Mouse (Mus musculus): ENCODE measurements around the gene Arid1b.

Arid1b gene

DNA sequence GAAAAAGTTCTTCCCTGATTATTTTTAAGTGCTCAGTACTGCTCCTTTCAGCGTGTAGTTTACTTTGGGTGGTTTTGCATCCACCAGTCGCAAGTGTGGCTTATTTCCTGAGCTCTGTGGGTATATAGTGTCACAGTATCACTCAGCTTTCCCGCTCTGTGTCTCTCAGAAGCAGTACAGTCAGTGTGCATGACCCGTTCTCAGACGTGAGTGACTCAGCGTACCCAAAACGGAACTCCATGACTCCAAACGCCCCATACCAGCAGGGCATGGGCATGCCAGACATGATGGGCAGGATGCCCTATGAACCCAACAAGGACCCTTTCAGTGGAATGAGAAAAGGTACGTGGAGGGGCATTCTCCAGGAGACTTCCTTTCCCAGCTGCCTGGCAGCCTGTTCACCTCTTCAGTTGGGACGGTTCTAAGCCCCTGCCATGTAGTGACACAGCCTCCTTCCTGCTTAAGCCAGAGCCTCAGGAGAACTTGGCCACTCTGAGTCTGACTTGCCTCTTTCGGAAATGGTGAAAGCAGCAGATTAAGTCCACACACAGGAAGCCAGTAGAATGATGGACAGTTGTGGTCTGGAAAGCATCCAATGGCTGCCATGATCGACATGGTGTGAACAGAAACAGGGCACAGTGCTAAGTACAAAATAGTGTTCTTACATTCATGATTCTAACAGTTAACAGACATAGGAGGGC is 333.5 kb downstream of the Arid1b start:
- no peak for DNase-seq

- no peak for DNase-seq
Observed at GRCm38 (mm10) chr17:5329478-5329877, 335.3 kb downstream of the Arid1b start.

DNA sequence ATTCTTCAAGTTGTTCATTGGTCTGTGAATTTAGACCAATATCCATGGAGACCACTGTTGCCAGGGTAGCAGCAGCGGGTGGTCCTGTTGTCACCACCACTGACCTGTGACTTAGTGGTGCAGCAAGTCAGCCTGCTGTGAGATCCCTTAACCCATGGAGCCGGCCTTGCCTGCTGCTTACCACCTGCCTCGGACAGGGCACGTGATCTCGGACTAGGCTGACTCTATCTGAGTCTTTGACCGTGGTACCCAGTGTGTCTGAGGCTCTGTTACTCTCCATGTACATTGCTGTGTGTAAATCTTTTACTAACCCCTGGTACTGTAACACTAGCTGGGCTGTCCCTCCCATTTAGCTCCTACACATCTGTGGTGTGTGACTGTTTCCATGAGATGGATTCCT is 335.9 kb downstream of the Arid1b start:
- DNase-seq: no peak

- no peak for DNase-seq
Observed at GRCm38 (mm10) chr17:5330644-5331043, 336.5 kb downstream of the Arid1b start.

- peak; percentile 38 for DNase-seq
Observed at GRCm38 (mm10) chr17:5331387-5331786, 337.3 kb downstream of the Arid1b start.

- DNase-seq: no peak
Observed at GRCm38 (mm10) chr17:5334567-5334966, 340.4 kb downstream of the Arid1b start.

DNA sequence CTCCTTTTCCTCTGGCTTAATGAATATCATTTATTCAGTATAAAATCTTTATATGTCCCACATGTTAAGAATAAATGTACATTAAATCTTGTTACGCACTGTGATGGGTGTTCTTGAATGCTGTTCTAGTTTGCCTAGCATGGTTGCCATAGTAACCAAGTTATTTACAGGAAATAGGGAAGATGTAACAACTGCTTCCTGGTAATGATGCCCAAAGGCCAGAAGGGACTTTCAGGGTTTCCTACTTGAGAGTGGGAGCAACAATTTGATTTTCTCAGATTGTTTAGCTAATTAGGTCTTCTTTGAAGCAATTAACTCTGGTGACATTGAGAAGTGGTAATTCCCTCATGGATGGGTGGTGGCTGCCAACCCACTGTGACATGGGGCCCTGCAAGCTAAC is 350.3 kb downstream of the Arid1b start:
- DNase-seq: no peak

- DNase-seq: no peak
Observed at GRCm38 (mm10) chr17:5345810-5346209, 351.7 kb downstream of the Arid1b start.

DNA sequence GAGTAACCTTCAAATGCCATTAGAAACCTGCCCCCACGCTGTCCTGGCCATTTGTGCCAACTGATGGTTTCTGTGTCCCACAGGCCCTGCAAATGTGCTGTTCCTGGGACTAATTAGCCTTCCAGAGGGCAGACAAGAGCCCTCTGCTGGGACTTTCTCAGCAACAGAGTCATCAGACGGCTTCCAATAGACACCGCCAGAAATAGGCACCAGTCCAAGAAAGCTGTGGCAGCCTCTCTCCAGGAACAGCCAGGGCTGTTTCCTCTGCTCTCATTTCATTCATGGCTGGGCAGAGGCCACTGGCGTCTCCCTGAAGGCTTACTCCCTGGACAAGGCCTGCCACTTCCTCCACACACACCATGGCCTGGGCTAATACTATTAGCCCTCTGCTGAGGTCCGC is 358.8 kb downstream of the Arid1b start:
- no peak for DNase-seq

DNA sequence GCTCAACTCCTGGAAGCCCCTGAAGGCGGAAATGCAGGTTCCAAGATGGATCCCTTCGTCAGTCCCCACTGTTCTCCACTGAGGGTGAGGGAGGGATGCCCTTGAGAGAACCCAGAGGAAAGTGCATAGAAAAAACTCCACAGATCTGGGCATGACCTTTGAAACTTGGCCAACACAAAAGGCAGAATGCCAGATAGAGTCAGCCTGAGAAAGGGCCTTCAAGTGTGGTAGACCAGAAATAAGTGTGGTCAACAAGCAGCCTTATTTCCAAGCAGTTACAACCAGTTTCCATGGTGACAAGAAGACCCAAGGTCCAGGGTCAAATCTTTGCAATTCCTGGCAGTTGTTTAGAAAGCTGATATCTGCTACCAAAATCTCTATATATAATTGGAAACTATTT is 366.6 kb downstream of the Arid1b start:
- no peak for DNase-seq

DNA sequence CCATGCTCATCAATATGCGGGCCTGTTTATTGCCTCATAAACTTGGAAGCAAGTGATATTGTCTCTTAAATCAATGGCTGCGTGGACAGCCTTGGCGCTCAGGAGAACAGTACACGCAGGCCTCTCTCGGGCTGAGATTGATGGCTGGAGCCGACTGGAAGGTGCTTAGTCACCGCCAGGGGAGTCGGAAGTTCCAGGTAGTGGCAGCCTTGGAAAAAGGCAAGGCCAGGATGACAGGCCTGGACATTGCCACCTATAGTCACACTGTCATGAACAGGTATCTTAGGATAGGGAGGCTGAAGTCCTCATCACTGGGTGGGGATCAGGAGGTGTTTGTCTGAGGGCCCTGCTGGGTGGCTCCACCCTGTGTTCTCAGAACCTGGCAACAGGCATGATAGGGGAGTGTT is 371.9 kb downstream of the Arid1b start:
- DNase-seq: no peak

DNA sequence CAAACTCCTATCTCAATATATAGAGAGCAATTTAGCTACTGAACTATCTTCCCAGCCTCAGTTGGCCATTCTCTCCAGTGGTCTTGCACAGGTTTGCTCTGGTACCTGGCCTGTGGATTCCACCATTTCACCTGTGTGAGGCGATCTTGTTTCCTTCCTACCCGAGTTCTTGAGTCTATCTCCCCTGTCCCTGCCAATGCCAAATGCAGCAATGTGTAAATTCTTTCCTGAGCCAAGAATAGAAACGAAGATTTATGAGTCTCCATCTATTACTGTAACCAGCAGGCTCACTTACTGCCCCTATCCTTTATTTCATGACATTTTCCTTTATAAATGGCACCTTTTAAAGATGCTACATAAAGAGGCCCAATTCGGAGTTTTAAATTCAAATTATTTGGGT is 376.9 kb downstream of the Arid1b start:
- DNase-seq: no peak

DNA sequence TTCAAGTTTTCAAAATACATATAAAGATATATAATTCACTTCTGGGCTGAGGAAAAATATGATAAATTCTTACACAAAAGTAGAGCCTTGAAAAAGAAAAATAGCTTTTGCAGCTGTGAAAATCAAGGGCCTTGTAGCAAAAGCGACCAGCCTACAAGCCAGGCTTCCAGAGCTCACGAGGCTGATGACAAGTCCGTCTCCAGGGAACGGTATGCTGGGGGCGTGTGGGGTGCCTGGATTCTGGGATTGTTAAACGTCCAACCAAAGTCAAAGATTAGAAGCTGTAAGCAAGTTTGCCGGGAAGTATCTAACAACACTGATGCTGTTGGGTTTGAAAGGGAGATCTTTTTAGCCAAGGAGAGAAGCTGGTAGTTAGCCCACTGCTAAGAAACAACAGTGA is 377.4 kb downstream of the Arid1b start:
- DNase-seq: no peak

DNA sequence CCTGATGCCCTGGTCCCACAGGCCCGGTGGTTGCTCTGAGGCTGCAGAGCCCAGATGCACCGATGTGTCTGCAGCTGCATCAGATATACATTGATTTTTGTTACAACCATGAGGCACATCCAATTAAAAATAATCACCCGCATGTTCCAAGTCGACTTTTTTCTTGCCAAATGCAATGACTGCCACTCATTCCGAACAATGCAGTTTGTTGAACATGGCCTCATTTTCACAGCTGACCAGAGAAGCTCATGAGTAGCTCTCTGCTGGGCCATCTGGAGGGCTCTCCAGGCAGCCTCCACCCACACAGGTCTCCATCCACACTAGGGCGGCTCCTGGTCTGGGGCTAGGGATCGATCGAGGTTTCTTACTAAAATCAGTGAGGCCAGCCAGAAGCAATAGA is 378.8 kb downstream of the Arid1b start:
- no peak for DNase-seq

DNA sequence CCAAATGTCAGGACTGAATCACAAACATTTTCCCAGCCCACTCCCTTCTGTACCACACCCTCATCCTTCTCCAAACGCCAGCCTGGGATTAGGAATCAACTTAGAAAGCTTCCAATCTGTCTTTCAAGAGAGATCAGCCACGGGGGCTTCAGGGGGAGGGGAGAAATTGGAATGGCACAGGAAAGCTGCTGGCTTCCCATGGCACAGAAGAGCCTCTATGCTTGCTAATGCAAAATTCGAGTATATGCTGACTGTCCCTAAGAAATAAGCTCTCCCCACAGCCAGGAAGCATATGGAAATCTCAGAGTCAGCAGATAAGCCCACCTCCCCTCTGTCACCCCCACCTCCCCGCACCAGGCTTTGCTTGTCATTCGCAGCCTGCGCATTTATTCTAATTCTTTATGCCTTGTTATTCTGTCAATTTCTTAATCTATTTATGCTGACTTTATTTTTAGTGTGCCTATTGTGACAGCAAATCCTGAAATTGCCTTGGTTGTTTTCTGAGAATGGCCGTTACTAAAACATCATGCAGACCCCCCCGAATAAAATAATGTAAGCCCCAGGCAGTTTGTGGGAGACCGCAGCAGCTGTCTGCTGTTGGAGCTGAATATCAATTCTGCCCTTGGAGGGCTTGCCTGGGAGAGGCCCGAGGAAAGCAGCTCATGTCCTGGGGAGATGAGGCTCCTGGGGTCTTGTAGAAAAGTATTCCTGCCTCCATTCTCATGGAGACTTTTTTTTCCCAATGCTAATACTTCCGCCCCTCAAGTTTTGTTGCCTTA is 383.2 kb downstream of the Arid1b start:
- DNase-seq: no peak

- peak; percentile 71 for DNase-seq
Observed at GRCm38 (mm10) chr17:5377930-5378310, 383.8 kb downstream of the Arid1b start.

DNA sequence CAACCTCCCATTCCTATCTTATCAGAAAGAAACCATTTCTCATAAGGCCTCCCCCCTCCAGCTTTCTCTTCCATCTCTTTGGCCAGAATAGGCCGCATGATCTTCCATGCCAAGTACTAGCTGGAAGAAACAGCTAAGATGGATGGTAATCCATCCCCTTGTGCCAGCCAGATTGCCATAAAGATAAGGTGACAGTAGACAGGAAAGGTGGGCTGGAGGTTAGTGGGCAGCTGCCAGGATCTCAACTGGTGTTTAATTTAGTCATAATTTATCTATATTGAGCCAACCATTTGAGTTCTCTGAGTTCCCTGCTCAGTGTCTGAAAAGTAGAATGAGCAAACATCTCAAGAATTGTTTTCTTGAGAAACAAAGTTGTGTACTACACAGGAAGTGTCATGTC is 391.6 kb downstream of the Arid1b start:
- DNase-seq: no peak

DNA sequence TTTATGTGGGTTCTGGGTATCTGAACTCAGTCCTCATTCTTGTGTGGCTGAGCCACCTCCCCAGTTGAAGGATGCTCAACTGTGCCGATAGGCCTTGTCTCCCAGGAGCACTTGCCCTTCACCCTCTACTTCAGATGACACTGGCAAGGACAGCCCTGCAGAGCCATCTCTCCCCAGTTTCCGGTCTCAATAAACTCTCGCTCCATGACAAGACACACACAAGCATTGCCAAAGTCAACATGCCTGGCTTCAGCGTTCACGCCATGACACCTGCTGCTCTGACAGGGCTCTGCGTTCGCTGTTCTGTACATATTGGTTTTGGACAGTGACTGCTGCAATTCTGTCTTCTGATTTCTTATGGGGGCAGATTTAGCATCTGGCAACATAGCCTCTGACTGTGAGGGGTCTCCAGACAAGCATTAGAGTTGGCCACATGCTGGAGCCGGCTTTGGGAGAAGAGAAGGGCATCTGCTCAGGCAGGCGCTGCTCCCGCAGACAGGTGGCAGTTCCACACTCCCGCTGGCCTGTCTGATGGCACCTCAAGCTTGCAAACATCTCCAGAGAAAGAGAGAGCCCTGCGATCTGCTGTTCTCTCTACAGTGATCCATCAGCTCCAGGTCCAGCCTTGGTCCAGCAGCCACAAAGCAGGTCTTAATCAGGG is 392.9 kb downstream of the Arid1b start:
- DNase-seq: no peak

- no peak for DNase-seq
Observed at GRCm38 (mm10) chr17:5388351-5388750, 394.2 kb downstream of the Arid1b start.

GRCm38 (mm10) chr17:5390682-5391081 is 396.6 kb downstream of the Arid1b start:
- no peak for DNase-seq

GRCm38 (mm10) chr17:5395454-5396205 is 401.5 kb downstream of the Arid1b start:
- no peak for DNase-seq

- no peak for DNase-seq
Observed at GRCm38 (mm10) chr17:5396213-5396612, 402.1 kb downstream of the Arid1b start.
